Mouse (Mus musculus): Measurements from ENCODE around the gene Gm21887.
"Not testable (repeated sequence)": the region's sequence is repeated elsewhere in the genome, so short reads cannot be mapped to it uniquely, and the experiment has no call there.

- not testable (repeated sequence) for TF ChIP-seq CTCF (IDR thresholded peaks at IDR 0.05; ENCODE audit: low read depth); EP300 (optimal IDR thresholded peaks at IDR 0.05)
These were observed 39.7 kb upstream of the Gm21887 start for GRCm38 (mm10) chrX:169969765-169970164.

All from stomach, postnatal 0 days (tissue).